7 mouse cellular contexts compared by ENCODE assay signal in the genomic region with DNA sequence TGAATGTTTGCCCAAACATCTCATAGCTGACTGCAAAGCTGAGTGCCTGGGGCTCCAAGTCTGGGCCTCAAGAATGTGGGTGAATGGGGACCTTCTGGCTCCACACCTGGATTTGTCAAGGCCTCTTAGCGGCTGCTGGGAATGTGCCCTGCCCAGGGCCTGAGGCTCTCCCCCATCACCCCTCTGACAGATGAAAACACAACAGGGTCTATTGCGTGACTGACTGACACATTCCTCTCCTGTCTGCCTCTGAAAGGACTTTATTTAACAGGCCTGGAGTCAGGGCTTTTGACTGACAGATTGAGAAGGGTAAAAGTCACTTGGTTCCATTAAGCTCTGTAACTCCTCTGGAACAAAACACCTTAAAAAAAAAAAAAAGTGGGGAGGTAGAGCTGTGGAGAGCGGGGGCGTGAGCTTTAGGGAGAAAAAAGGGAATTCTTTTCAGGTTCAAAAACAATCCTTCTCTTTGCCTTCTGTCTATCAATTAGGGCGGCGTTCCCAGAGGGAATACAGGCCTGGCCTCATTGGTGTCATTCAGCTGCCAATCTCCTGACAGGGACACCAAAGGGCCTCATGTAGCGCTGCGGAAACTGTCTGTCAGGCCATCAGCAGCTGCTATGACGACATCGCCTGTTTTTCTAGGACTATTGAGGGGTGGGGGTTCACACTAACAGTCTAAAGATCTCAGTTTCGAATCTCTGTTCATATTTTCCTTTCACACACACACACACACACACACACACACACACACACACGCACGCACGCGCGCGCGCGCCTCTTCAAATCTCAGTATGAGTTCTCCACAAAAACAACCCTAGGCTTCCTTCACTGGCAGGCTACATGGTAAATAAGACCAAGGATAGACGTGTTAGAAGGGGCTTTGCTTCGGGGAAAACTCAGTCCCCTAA.
A peak's percentile ranks its signal among the peaks of the same experiment; 100 is the strongest.
DNase-seq lines count a peak whose midpoint lies in the region; ATAC-seq and TF ChIP-seq lines count a peak whose summit lies in the region.

No protein-coding gene starts in this region.

- peak overlapping the region; percentile 94 for H3K27ac ChIP-seq in forebrain, embryonic 12.5 days
- peak overlapping the region; percentile 71 for H3K27ac ChIP-seq in lung, embryonic 15.5 days

- peak overlapping the region; percentile 11; the same call in 1 of the 2 replicates for H3K4me2 ChIP-seq in forebrain, embryonic 12.5 days
- H3K4me2 ChIP-seq in lung, embryonic 15.5 days: no peak overlapping the region

- TF ChIP-seq CTCF in E14TG2a.4 (conservative IDR thresholded peaks at IDR 0.05; ENCODE audit: low read length): no peak

- H3K4me3 ChIP-seq in E14TG2a.4 (replicated peaks; ENCODE audit: low read length): peak overlapping the region; percentile 56
- H3K4me3 ChIP-seq in forebrain, embryonic 12.5 days (replicated peaks): no peak overlapping the region
- no peak overlapping the region for H3K4me3 ChIP-seq in lung, embryonic 15.5 days

- peaks cover 24% of the 10 kb centered on the region for H3K4me1 ChIP-seq in E14TG2a.4 (replicated peaks; ENCODE audit: low read depth, low read length)
- H3K4me1 ChIP-seq in forebrain, embryonic 12.5 days: peaks cover 43% of the 10 kb centered on the region
- H3K4me1 ChIP-seq in lung, embryonic 15.5 days: peaks cover 38% of the 10 kb centered on the region

- peaks cover 8% of the 10 kb centered on the region; the same call in 1 of the 2 replicates for H3K9me3 ChIP-seq in E14TG2a.4 (ENCODE audit: low read length)
- no peaks in the 10 kb centered on the region for H3K9me3 ChIP-seq in forebrain, embryonic 12.5 days
- no peaks in the 10 kb centered on the region for H3K9me3 ChIP-seq in lung, embryonic 15.5 days

- DNase-seq in 3T3-L1 (ENCODE audit: low read depth, low spot score): peak; percentile 81
- no peak for DNase-seq in gastrocnemius, postnatal 25 days
- DNase-seq in layer of hippocampus, postnatal 25 days (ENCODE audit: extremely low spot score in 1 of 2, low spot score in 1 of 2): no peak
- no peak for DNase-seq in liver

- no peaks in the 10 kb centered on the region for H3K36me3 ChIP-seq in E14TG2a.4 (ENCODE audit: insufficient read depth, low read length)
- no peaks in the 10 kb centered on the region for H3K36me3 ChIP-seq in forebrain, embryonic 12.5 days (replicated peaks)
- no peaks in the 10 kb centered on the region for H3K36me3 ChIP-seq in lung, embryonic 15.5 days

- H3K9ac ChIP-seq in forebrain, embryonic 12.5 days: 0 out of 2 replicates have a peak overlapping the region, but pooled peaks have one; percentile 17
- no peak overlapping the region for H3K9ac ChIP-seq in lung, embryonic 15.5 days

- WGBS in forebrain, embryonic 12.5 days: 14% methylated on average over 21 of the region's 21 CpGs
- WGBS in lung, embryonic 15.5 days: 69% methylated on average over 21 of the region's 21 CpGs

- peaks cover 17% of the 10 kb centered on the region for H3K27me3 ChIP-seq in E14TG2a.4 (ENCODE audit: insufficient read depth, low read length)
- no peaks in the 10 kb centered on the region for H3K27me3 ChIP-seq in forebrain, embryonic 12.5 days
- no peaks in the 10 kb centered on the region for H3K27me3 ChIP-seq in lung, embryonic 15.5 days

- peak; percentile 92 for ATAC-seq in forebrain, embryonic 12.5 days (ENCODE audit: low FRiP score)
- peak; percentile 75 for ATAC-seq in lung, embryonic 15.5 days (ENCODE audit: borderline replicate concordance, extremely low read depth, low FRiP score, low TSS enrichment)
